Mouse (Mus musculus): ENCODE measurements at regions not wholly inside any gene's neighbourhood (a gene's known extent, or its start where the extent isn't known, plus 50 kb on each side); places are given as distances from the start of the nearest gene placed in this dataset.

DNA sequence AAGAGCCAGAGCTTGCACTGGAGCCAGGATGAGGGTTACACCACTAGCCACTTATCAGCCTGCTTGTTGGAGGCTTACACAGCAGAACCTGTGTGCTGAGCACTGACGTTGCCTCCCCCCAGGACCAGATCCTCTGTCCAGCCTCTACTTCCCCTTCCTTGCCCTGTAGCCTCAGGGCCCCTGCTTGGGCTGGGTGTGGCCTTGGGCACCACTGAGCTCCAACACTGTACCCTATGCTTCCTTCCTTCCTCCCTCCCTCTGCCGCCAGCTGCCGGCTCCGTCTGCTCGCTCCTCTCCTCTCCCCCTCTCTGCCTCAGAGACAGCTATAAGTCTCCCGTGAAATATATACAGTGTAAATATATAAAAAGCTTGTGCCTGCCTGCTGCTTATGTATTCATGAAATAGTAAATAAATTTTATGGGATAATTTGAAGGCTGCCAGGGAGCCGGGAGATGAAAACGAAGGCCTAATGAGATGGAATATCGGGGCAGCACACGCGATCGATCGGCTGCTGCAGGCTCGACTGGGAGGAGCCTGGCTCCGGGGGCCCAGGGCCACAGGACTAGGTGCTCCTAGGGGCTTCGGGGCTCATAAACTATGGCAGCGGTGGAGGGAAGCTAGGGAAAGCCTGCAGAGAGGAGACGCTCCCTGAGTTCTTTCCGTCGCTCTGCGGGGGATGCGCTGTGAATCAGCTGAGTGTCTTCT is 135.6 kb downstream of the Rbm19 start:
- no peak for ATAC-seq (replicated peaks; ENCODE audit: insufficient number of reproducible peaks, low FRiP score, low TSS enrichment, poor library complexity, severe bottlenecking)

DNA sequence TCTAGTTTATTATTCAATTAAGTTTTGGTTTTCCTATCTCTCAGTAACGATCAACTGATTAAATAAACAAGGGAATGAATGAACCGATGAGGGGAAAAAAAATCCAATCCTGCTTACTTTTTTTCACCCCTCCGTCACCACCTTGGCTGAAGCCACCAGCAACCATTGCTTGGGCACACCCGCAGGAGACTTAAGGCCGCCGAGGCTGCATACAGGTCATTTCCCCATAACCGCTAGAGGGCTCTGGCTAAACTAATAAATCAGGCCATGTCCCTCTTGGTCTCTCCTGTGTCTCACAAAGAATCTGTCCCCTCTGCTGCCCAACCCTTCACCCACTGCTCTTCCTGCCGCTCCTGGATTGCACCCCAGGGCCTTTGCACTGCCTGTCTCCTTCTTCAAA is 136.3 kb downstream of the Rbm19 start:
- no peak for ATAC-seq (replicated peaks; ENCODE audit: insufficient number of reproducible peaks, low FRiP score, low TSS enrichment, poor library complexity, severe bottlenecking)

DNA sequence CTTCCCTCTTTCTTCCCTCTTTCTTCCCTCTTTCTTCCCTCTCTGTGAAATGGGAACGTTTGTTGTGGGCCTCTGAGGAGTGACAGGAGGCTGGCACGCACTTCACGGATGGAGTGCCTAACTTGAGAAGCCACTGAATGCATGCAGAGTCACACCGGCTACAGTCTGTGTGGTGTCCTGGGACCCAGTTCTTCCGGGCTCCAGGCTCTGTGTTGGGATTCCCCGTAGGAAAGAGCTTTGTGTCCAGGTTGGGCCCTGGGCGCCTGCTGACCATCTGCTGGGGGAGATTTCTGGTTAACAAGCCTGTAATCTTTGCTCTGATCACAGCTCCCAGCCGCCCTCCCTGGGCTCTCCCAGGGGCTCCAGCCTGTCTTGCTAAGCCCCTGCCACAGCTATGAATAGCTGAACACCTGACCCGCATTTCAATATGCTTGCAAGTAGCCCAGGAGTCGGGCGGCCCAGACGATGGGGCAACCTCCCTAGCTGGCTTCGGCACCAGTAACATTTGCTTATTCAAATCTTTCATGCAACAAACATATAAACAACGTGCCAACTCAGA is 146.5 kb downstream of the Rbm19 start:
- no peak for ATAC-seq (replicated peaks; ENCODE audit: insufficient number of reproducible peaks, low FRiP score, low TSS enrichment, poor library complexity, severe bottlenecking)

DNA sequence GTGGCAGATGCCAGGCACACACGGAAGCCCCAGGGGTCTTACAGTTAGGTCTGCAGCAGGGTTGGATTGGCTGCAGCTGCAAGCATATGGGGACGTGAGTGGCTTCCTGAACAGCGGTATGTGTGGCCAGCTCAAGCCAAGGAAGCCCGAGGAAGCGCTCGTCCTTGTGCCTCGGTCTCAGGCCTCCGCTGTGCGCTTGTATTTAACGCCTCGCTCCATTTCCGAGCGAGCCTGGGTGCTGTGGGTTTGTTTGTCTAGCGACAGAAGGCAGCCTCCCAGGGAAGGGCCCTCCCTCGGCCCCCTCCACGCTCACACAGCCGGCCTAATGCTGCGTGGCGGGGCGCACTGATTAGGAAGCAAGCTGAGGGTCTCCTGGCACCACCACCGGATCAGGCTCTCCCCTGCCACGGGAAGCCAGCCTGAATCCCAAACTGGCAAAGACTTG is 153.2 kb downstream of the Rbm19 start:
- ATAC-seq (replicated peaks; ENCODE audit: insufficient number of reproducible peaks, low FRiP score, low TSS enrichment, poor library complexity, severe bottlenecking), result no peak

DNA sequence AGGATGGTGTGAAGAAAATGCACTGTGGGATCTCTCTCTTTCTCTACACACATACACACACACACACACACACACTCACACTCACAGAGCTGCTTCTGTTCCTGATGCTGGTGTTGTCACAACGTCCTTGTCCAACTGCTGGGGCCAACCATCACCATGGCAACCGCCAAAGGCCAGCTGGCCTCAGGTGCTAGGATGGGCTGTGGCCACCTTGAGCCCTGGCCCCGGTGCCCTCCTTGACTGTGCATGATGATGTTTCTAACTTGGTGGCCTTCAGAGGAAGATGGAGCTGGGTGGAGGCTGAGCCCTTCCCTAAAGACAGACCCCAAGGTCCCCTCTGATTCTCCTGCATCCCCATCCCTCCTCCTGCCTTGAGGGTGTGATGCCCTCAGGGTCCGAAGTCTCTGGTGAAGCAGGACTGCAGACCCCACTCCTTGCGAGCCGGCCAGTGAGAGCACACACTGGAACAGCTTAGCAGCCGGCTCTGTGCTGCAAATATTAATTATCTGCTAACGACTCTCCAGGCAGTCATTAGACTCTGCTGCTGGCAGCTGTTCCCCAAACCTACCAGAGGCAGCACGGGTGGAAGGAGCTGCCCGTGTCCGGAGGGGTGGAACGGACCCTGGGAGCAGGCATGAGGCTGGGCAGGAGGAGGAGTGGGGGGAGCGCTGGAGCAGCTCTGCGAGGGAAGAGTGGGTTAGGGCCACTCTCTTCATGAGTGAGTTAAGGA is 154.8 kb downstream of the Rbm19 start:
- no peak for ATAC-seq (replicated peaks; ENCODE audit: insufficient number of reproducible peaks, low FRiP score, low TSS enrichment, poor library complexity, severe bottlenecking)

DNA sequence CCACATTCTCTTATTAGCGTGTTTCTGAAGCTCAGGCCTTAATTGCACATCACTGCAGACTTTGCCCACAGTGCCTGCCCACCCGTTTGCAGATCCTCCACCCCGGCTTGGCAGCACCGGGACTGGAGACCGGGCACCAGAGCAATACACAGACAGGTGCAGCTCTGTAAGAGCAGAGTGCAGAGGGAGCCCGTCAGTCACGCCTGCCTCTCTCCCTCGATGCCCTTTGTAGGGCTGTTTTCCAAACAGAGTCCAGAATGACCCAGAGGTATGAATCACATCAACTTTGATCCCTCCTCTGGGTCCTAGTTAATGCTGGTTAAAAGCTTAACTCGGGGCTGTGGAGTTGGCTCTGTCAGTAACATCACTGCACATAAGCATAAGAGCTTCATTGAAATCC is 155.3 kb upstream of the Lhx5 start:
- ATAC-seq (replicated peaks; ENCODE audit: insufficient number of reproducible peaks, low FRiP score, low TSS enrichment, poor library complexity, severe bottlenecking), result no peak

DNA sequence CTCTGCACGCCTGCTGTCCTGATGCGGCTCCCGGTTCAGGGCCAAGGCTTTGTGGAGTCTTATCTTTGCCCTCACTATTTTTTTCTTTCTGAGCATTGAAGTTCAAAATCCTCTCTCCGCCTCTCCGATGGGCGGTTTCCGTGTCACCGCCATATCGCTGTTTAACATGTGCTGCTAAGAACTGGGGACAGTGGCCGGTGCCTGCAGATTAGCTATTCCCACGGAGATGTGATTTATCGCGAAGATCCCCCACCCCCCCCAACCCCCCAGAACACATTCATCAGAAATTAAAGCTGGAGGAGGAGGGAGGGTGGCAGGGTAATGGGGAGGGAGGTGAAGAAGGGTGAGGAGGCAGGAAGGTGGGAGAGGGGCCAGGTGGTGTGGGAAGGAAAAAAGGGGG is 151.2 kb upstream of the Lhx5 start:
- ATAC-seq (replicated peaks; ENCODE audit: insufficient number of reproducible peaks, low FRiP score, low TSS enrichment, poor library complexity, severe bottlenecking), result no peak

DNA sequence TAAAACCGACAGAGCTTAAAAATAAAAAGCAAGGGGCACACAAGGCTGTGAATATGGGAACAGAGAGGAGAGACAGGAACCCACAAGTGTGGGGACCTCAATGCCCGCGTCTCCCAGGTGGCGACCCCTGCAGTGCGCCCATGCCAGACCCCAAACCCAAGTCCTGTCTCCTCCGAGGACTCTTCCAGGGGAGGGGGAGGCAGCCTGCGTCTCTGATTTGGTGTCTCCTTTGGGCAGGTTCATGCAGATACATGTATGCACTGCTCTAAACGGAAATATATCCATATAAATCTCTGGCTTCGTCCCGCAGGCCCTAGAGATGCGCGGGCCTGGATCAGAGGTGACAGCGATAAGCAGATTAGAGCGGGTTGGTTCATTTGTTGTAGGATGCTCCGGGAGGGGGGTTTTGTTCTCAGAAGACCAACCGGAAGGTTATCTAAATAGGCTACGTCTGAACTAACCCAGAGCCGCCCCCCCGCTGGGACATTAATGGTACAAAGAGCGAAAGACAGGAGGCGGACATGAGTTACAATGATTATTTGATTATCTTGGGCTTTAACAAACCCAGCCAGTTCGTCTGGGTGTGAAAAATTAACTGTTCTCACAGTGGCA is 150.4 kb upstream of the Lhx5 start:
- ATAC-seq (replicated peaks; ENCODE audit: insufficient number of reproducible peaks, low FRiP score, low TSS enrichment, poor library complexity, severe bottlenecking), result no peak

DNA sequence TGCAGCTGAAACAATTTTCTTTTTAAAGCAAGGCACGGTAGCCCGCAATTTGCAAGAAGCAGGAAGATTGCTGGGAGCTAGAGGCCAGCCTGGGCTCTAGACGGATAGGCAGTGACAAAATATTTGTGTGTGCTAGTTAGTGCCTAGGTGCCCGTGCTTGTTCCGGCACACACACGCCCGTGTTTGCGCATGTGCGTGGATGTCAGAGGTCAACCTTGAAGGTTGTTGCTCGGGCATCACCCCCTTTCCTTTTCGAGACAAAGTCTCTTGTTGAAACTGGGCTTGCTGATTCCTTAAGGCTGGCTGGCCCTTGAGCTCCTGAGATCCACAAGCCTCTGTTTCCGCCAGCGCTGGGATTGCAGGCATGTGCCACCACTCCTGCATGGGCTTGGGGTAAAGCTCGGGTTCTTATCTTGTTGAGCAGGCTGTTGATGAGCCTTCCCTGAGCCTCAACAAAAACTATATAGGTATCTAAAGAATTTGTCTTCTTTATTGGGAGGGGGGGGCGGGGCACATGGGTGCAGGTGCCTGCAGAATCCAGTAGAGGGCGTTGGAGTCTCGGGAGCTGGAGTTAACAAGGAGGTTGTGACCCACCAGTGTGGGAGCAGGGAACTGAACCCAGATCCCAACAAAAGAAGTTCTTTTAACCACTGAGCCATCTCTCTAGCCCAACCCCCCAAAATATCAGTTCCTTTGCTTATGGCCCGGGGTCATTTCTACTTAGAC is 149.5 kb upstream of the Lhx5 start:
- no peak for ATAC-seq (replicated peaks; ENCODE audit: insufficient number of reproducible peaks, low FRiP score, low TSS enrichment, poor library complexity, severe bottlenecking)

DNA sequence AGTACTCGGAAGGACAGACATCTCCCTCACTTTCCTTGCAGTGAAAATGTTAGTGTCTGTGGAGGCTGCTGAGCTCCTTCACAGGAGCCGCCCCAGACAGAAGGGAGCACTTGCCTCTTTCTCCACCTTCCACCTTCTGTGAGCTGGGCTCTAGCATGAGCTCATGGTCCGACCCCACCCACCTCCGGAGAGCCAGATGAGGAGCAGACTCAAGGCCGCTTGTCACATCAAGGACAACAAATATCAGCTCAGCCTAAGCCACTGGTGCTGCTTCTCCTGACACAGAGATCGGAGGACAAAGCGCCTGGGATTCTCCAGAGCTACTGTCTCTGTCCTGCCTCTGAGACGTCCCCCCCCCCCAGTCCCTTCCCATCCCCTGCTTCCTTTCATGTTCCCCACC is 146.9 kb upstream of the Lhx5 start:
- ATAC-seq (replicated peaks; ENCODE audit: insufficient number of reproducible peaks, low FRiP score, low TSS enrichment, poor library complexity, severe bottlenecking), result no peak

DNA sequence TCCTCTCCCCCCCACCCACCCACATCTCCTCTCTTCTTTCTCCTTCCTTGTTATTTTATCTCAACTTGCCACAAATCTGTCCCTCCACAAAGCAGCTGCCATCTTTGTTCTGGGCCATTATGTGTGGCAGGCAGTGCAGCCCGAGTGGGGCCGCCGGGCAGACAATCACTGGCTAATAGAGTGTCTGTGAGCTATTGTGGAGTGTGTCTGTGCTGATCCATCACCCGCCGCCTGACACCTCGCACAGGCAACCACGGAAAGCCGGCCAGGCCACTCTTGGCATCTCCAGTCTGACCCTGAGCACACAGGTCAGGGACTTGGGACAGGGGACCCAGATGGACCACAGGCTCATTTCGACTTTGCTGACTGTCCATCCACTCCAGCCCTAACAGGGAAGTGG is 146.5 kb upstream of the Lhx5 start:
- ATAC-seq (replicated peaks; ENCODE audit: insufficient number of reproducible peaks, low FRiP score, low TSS enrichment, poor library complexity, severe bottlenecking), result no peak

DNA sequence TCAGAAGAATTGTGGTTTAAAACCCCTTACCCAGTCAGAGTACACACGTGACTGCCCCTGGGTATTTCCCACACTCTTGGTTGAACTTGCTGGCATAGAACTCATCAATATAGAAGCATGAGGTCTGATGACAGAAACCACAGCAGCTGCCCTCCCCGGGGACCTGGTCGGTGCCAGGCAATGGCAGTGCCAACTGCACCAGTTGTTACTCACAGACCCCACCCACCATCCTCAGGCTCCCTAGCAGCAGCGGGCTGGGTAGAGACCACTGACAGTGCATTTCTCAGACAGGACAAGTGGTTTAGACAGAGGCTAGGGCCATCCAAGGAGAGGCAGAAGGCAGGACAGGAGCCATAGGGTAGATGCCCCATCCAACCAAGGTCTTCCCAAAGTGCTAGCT is 144.7 kb upstream of the Lhx5 start:
- no peak for ATAC-seq (replicated peaks; ENCODE audit: insufficient number of reproducible peaks, low FRiP score, low TSS enrichment, poor library complexity, severe bottlenecking)

DNA sequence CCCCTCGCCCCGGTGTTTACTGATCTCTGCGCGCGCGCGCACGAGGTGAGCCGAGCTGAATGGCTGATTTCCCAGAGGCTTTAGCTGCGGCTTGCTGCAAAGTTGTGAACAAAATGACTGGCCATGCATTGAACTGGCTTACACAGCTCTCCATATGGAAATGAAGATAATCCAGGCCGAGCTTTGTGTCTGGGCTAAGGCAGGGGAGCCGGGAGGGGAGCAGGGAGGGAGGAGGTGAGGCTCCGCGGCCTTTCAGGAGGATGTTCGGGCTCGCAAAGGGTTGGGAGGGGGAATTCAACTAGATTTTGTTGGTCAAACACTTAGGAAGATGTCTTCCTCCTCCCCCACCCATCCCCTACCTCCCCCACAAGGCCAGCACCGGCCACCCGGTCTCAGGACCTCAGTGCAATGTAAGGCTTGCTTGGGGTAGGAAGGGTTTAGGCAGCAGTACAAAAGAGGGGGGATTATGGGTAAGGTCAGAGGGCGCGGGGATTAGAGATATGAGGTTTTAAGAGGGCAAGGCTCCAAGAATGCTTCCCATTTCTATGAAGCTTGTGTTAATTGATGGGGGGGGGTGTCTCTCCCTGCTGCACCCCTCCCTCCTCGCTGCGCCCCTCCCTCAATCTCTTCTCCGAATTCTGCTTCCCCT is 143.3 kb upstream of the Lhx5 start:
- ATAC-seq (replicated peaks; ENCODE audit: insufficient number of reproducible peaks, low FRiP score, low TSS enrichment, poor library complexity, severe bottlenecking), result no peak

DNA sequence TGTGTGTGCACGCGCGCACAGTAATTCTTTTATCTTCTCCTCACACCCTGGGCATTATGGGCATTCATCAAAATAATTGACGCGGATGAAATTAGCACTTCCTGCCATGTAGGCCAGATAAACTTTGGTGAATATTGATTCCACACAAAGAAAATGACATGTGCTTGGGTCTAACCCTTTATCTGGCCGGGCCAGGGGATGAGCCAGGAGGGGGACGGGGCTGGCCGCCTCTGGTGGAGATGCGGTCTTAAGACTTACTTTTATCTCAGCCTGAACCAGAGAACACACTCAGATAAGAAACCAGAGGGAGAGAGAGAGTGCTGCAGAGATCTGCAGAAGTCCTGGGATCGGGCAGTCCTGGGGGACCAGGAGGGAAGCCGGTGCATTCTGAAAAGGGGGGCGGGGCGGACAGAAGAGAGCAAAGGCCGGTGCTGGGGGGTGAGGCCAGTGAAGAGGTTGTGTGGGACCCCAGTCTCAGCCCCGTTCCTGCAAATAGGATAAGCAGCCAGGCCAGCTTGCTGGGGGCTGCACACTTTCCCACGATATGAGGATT is 136.9 kb upstream of the Lhx5 start:
- no peak for ATAC-seq (replicated peaks; ENCODE audit: insufficient number of reproducible peaks, low FRiP score, low TSS enrichment, poor library complexity, severe bottlenecking)

DNA sequence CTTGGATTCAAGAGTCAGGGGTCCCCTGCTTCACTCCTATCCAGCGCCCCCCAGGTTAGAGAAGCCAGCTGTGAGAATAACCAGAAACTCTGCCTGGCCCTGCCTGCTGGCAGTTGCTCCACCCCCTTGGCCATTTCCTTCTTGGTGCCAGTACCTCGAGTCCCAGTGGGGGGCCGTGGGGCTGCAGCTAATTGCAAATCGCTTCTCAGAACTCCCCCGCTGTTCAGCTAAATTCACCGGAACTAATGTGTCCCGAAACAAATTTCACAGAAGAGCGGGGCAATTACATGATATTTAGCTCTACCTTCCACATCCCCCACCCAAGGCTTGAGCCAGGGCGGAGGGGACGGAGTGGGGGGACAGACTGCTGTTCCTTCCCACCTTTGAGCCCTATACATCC is 134.3 kb upstream of the Lhx5 start:
- no peak for ATAC-seq (replicated peaks; ENCODE audit: insufficient number of reproducible peaks, low FRiP score, low TSS enrichment, poor library complexity, severe bottlenecking)

DNA sequence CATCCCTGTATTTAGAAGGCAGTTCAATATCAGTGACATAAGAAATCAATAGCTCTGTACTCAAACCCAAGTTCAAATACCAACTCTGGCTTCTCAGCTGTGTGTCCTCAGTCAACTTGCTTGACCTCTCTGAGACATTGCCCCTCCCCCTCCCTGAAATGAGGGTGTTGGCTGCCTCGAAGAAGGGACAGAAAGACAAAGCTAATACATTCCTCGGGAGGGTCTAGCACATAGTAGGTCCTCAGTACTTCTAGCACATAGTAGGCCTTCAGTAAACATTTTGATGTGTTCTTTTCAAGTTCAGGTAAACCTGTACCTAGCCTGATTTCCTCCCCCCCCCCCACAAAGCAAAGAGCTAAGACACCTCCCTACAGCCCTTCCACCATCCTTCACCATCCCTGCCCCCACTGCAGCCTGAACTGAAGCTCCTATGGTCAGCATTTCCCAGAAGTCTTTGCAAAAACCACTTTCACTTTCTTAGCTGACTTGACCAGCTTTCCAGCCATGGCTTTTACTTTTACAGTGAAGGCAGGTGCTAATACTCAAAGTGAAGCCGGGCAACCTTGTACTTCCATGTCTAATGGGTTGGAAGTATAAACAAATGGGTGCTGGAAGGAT is 133.7 kb upstream of the Lhx5 start:
- no peak for ATAC-seq (replicated peaks; ENCODE audit: insufficient number of reproducible peaks, low FRiP score, low TSS enrichment, poor library complexity, severe bottlenecking)

DNA sequence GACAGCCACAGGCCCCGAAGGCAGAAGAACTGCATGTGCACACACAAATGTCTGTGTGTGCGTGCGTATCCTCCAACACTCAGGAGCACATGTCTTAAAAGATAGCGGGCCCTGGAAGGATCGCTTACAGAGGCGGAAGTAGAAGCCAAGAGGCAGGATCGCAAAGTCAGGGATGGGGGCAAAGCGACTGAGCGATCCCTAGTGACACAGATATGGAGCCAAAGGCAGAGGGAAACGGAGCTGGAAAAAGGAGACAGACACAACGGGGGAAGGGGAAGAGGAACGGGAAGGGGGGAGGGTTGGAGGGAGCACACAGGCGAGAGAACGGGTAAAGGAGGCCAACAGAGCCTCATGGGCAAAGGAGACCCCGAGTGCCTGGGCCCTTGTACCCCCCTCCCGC is 129.8 kb upstream of the Lhx5 start:
- no peak for ATAC-seq (replicated peaks; ENCODE audit: insufficient number of reproducible peaks, low FRiP score, low TSS enrichment, poor library complexity, severe bottlenecking)

DNA sequence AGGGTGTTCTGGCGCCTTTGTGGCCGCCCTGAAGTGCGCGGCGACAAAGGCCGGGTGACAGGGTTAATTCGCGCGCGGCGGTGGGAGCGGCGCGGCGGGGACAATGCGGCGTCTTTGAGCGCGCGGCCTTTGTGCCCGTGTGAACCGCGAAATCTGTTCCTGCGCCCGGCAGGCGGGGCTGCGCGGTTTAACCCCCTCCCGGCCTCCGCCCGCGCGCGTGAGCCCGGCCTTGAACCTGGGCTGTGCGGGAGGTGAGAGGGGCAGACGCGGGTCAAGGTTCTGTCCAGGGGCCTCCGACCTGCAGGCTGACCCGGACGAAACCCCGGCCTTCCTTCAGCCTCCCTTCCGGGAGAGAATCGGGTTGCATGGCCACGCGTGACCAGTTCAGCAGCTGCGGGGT is 129.2 kb upstream of the Lhx5 start:
- ATAC-seq (replicated peaks; ENCODE audit: insufficient number of reproducible peaks, low FRiP score, low TSS enrichment, poor library complexity, severe bottlenecking), result no peak

All from monocyte, adult 5-6 weeks (primary cell).